Mouse (Mus musculus) neural tube, embryonic 15.5 days (tissue): ENCODE results near the gene Gmppb. TPM values are rescaled to one million over a fixed set of nuclear protein-coding genes. Genes with fewer than 3 reads are reported as not detected.

Experiments used
- ATAC-seq: fragments of 200-750 bp; cut with Nextera tagmentation; 2 replicates; pipeline ENCODE4 v1.8.0; 2017; ENCODE audit warnings: mild to moderate bottlenecking, moderate TSS enrichment, moderate library complexity; ENCODE audit not compliant: low FRiP score
- H3K27ac ChIP-seq: fragments of 300-500 bp; sonication (generic); replicated peaks from 2 replicates; pipeline ENCODE4 v1.5.1; 2015; ENCODE audit warnings: mild to moderate bottlenecking, inconsistent platforms
- H3K27me3 ChIP-seq: fragments of 300-500 bp; sonication (generic); replicated peaks from 2 replicates; pipeline ENCODE4 v1.6.1; 2015; ENCODE audit warnings: inconsistent platforms
- H3K36me3 ChIP-seq: fragments of 300-500 bp; sonication (generic); 2 replicates; pipeline ENCODE4 v1.6.1; 2015; ENCODE audit warnings: inconsistent platforms
- H3K4me1 ChIP-seq: fragments of 300-500 bp; sonication (generic); 2 replicates; pipeline ENCODE4 v1.6.1; 2015; ENCODE audit warnings: inconsistent platforms
- H3K4me2 ChIP-seq: fragments of 300-500 bp; sonication (generic); 2 replicates; pipeline ENCODE4 v1.6.1; 2015; ENCODE audit warnings: inconsistent platforms, mild to moderate bottlenecking, moderate library complexity
- H3K4me3 ChIP-seq: fragments of 300-500 bp; sonication (generic); replicated peaks from 2 replicates; pipeline ENCODE4 v1.5.1; 2015; ENCODE audit warnings: mild to moderate bottlenecking, inconsistent platforms
- H3K9ac ChIP-seq: fragments of 300-500 bp; sonication (generic); replicated peaks from 2 replicates; pipeline ENCODE4 v1.6.1; 2015; ENCODE audit warnings: mild to moderate bottlenecking, inconsistent platforms
- H3K9me3 ChIP-seq: fragments of 300-500 bp; sonication (generic); replicated peaks from 2 replicates; pipeline ENCODE4 v1.6.1; 2016; ENCODE audit warnings: inconsistent platforms
- WGBS: fragments of 180-500 bp; shearing (Covaris S2); methylation state at CpG from one replicate; pipeline ENCODE4 v1.1.7; 2015; ENCODE audit warnings: mixed read lengths; 5-methylcytosine and 5-hydroxymethylcytosine counted together
- polyA plus RNA-seq: library from polyadenylated mRNA; unstranded; fragments of >200 nt; fragmentation: Nextera tagmentation; extraction: Ambion mirVana; gene quantifications from 2 replicates; pipeline ENCODE4 v1.2.1, GENCODE M21; 2015

Gene Gmppb
- polyA plus RNA-seq, 1 experiment from 2014 or later, result 22.0 TPM

DNA sequence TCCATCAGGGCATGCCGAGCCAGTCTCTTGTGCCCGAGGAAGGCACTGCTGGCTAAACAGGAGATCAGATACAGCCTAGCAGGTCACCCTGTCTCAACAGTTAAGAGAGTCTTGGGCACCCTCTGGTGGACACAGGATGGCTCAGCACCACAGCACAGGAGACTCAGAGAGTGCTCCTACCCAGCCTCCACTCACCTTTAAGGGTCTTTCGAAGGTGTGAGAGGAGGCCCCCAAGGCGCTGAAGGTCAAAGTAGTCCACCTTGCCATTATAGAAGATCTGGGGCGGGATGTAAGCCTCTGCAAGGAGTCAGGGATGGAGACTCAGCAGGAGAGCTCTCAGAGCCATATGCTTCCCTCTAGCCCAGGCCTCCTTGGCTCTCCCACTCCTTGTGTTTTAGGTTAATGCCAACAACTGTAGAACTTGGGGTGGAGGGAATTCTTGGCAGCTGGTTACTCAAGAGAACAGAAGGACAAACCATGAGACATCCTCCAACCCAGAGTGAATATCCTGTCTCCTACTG is 16.5 kb downstream of the Gmppb start:
- Histone ChIP-seq H3K9me3 (no peaks in the 10 kb centered on the region), H3K36me3 (peaks cover 29% of the 10 kb centered on the region), H3K4me3 (no peak overlapping the region), H3K4me2 (no peak overlapping the region), H3K27me3 (no peaks in the 10 kb centered on the region), H3K9ac (no peak overlapping the region), H3K4me1 (no peaks in the 10 kb centered on the region), H3K27ac (no peak overlapping the region)
- 48% methylated on average over 5 of the region's 5 CpGs for WGBS
- no peak for ATAC-seq

DNA sequence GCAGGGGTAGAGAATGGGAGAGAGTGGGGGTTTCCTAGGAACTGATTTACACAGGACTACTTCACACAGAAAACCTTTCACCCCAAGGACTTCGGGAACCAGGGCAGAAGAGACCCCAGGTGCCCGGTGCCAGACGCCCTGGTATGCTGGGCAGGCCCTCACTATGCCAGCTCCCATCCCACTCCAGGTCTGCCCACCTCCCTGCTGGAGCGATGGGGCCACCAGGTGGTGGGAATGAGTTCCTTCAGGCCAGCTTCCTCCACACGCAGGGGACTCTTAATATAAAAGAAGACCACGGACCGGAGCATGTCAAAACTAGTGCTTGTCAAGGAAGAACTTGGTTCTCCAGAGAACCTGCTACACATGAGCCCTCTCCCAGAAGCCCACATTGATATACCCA is 18.2 kb downstream of the Gmppb start:
- H3K9ac ChIP-seq, result no peak overlapping the region
- H3K4me2 ChIP-seq, result no peak overlapping the region
- no peak overlapping the region for H3K27ac ChIP-seq
- 85% methylated on average over 7 of the region's 7 CpGs for WGBS
- H3K4me3 ChIP-seq, result no peak overlapping the region
- ATAC-seq, result no peak
- no peaks in the 10 kb centered on the region for H3K27me3 ChIP-seq
- no peaks in the 10 kb centered on the region for H3K9me3 ChIP-seq
- H3K4me1 ChIP-seq, result no peaks in the 10 kb centered on the region
- H3K36me3 ChIP-seq, result peaks cover 31% of the 10 kb centered on the region

DNA sequence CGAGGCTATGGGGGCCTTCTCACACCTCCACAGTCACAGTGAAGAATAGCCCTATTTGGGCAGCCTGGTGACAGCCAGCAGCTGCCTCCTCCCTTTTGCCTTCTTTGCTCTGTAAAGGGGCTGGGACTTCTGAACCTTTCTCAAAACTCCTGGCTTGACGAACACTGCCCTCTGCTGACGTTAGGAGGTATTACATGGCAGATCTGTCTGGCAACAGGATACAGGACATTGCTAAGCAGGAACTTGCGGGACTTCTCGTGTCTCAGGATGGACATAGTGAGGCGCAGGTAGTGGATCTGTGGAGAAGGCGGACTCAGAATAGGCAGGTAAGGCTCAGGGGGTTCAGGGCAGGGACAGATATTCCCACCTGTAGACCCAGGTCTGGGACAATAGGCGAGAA is 18.9 kb downstream of the Gmppb start:
- no peak overlapping the region for H3K4me3 ChIP-seq
- no peak overlapping the region for H3K4me2 ChIP-seq
- H3K36me3 ChIP-seq, result peaks cover 31% of the 10 kb centered on the region
- 18% methylated on average over 8 of the region's 8 CpGs for WGBS
- peak; percentile 46 for ATAC-seq
- H3K9me3 ChIP-seq, result no peaks in the 10 kb centered on the region
- H3K27me3 ChIP-seq, result no peaks in the 10 kb centered on the region
- no peak overlapping the region for H3K9ac ChIP-seq
- H3K4me1 ChIP-seq, result no peaks in the 10 kb centered on the region
- H3K27ac ChIP-seq, result no peak overlapping the region

DNA sequence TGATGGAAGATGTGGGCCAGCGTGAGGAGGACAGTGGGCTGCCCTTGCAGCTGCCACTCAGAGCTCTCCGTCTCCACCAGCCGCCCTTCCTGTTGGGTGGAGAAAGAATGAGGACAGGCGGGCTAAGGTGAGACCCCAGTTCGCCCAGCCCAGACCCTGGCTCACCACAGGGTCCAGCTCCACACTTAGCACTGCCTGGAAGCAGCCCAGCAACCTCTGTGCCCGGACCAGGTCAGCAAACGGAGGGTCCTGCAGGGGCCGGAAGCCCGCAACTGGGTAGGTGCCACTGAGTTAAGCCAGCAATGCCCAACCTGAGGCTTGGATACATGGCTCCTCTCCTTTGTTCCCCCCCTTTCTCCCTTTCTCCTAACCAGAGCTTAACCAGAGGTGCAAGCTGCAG is 20.0 kb downstream of the Gmppb start:
- no peak for ATAC-seq
- no peak overlapping the region for H3K4me3 ChIP-seq
- peaks cover 30% of the 10 kb centered on the region for H3K36me3 ChIP-seq
- no peaks in the 10 kb centered on the region for H3K4me1 ChIP-seq
- no peak overlapping the region for H3K27ac ChIP-seq
- WGBS, result 90% methylated on average over 9 of the region's 9 CpGs
- H3K9me3 ChIP-seq, result no peaks in the 10 kb centered on the region
- no peaks in the 10 kb centered on the region for H3K27me3 ChIP-seq
- H3K4me2 ChIP-seq, result no peak overlapping the region
- no peak overlapping the region for H3K9ac ChIP-seq

DNA sequence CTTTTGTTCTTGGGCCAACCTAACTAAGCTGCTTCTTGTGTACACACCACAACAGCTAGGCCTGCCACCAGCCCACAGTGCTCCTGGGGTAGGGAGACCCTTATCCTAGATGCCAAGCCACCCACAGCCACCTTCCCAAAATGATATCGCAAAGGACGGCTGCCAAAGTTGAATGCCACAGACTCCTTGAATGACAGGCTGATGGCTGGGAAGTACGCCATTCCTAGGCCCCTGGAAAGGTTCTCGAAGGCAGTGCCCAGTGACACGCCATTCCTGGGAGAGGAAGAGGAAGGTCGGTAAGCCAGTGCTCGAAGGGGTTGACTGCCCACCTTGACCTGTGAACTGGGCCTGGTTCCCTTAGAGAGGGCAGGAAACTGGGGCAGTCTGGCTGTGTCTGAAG is 20.5 kb downstream of the Gmppb start:
- no peak overlapping the region for H3K27ac ChIP-seq
- WGBS, result 94% methylated on average over 7 of the region's 7 CpGs
- H3K4me3 ChIP-seq, result no peak overlapping the region
- peaks cover 26% of the 10 kb centered on the region for H3K36me3 ChIP-seq
- ATAC-seq, result no peak
- H3K9ac ChIP-seq, result no peak overlapping the region
- no peaks in the 10 kb centered on the region for H3K4me1 ChIP-seq
- H3K27me3 ChIP-seq, result no peaks in the 10 kb centered on the region
- H3K4me2 ChIP-seq, result no peak overlapping the region
- H3K9me3 ChIP-seq, result no peaks in the 10 kb centered on the region

DNA sequence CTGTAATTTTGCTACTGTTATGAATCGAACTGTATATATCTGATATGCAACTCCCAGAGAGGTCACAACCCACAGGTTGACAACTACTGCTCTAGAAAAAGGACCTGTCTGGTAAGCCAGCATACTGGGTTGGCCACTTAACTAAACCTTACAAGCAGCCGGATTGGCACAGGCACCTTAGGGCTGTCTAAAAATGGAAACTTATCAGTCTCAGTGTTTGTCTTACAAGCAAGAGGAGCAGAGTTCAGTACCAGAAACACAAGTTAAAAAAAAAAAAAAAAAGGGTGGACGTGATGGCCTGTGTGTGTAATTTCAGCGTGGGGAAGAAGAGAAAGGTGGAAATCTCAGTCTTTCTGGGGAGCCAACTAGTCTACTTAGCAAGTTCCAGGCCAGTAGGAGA is 22.8 kb downstream of the Gmppb start:
- H3K9me3 ChIP-seq, result no peaks in the 10 kb centered on the region
- H3K27ac ChIP-seq, result no peak overlapping the region
- 96% methylated on average over 4 of the region's 4 CpGs for WGBS
- H3K9ac ChIP-seq, result no peak overlapping the region
- no peaks in the 10 kb centered on the region for H3K27me3 ChIP-seq
- H3K4me3 ChIP-seq, result no peak overlapping the region
- no peaks in the 10 kb centered on the region for H3K4me1 ChIP-seq
- ATAC-seq, result no peak
- H3K36me3 ChIP-seq, result peaks cover 25% of the 10 kb centered on the region
- no peak overlapping the region for H3K4me2 ChIP-seq

DNA sequence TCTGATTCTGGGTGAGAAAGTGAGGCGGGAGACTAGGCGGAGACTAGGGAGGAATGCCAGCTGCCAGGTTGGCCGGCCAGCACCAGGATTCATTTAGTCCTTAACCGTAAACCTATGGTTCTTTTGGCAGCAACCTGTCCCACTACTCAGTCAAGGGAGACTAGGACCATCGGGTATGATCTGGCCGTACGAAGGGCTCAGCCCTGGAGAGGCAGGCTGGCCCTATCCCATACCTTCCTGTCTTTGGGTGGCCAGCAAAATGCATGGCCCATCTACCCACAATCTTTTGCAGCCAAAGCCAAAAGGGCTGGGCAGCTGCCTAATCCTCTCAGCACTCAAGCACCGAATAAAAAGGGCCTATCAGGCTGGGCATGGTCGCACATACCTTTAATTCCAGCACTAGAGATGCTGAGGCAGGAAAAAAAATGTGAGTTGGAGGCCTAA is 23.5 kb downstream of the Gmppb start:
- H3K9me3 ChIP-seq, result no peaks in the 10 kb centered on the region
- H3K27ac ChIP-seq, result no peak overlapping the region
- no peak overlapping the region for H3K9ac ChIP-seq
- H3K4me1 ChIP-seq, result no peaks in the 10 kb centered on the region
- H3K36me3 ChIP-seq, result peaks cover 23% of the 10 kb centered on the region
- 78% methylated on average over 9 of the region's 9 CpGs for WGBS
- no peak for ATAC-seq
- no peak overlapping the region for H3K4me3 ChIP-seq
- H3K4me2 ChIP-seq, result no peak overlapping the region
- no peaks in the 10 kb centered on the region for H3K27me3 ChIP-seq

DNA sequence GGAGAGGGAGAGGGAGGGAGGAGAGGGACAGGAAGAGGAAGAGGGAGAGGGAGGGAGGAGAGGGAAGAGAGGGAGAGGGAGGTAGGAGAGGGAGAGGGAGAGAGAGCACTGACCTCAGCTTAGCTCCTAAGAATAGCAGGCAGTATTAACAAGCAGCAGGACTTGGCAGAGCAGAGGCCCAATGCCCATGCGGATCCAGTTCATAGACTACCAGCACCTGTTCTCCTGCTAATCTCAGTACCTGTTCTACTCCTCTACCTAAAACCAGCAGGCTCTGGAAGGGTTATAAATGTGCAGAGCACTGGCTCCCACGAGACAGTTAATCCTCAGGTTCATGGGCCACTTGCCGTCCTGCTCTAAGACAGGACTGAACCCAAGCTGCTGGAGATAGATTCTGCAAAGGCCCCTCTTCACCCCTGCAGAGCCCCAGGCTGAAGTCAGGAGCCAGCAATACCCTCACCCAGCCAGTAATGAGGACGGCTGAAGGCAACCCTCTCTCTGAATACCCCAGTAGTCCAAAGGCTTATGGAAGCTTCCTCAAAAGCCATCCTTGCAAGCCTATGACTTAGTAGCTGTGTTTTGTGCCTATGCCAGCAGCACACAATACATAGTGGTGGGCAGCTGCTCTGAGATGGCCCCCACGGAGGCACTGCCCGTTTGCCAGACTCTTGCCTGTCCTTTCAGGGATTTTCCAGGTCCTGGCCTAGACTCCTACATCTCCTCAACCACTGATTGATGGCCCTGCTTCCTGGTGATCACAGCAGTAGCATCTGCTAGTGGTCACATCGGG is 24.3 kb downstream of the Gmppb start:
- no peak overlapping the region for H3K9ac ChIP-seq
- 64% methylated on average over 7 of the region's 7 CpGs for WGBS
- no peak for ATAC-seq

DNA sequence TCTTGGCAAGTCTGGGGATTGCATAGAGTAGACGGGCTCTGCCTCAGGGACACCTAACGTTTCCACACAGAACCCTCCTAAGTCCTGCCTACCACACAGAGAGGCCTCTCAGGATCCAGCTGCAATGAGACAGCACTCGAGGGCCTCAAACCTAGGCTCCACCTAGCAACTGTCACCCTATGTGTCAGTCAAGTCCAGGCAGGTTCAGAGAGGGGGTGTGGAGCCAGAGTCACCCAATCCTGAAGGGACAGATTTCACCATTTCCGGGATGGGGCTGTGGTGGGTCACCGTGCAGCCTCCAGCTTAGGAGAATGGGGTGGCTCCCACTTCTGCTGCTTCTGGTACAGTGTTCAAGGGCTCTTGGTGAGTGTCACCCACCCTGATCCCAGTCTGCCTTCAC is 31.1 kb downstream of the Gmppb start, which contains the start of gene Mst1:
Gene Mst1, plus strand, starts transcription at position 269 of the 400 bp plus-strand sequence.
- peak within 1 kb of the TSS; percentile 92 for H3K4me2 ChIP-seq
- peak within 1 kb of the TSS; percentile 61 for H3K4me3 ChIP-seq
- no peak for ATAC-seq
- 76% methylated on average over 5 of the region's 5 CpGs for WGBS
- H3K36me3 ChIP-seq, result peaks cover 13% of the 10 kb centered on the region
- H3K27me3 ChIP-seq, result peaks cover 44% of the 10 kb centered on the region
- no peak within 1 kb of the TSS for H3K27ac ChIP-seq
- peaks cover 29% of the 10 kb centered on the region for H3K4me1 ChIP-seq
- no peaks in the 10 kb centered on the region for H3K9me3 ChIP-seq
- H3K9ac ChIP-seq, result peak within 1 kb of the TSS; percentile 76

More for the DNA sequence above, 24.3 kb downstream of the Gmppb start:
- Histone ChIP-seq H3K4me3 (no peak overlapping the region), H3K4me1 (peaks cover 8% of the 10 kb centered on the region), H3K4me2 (no peak overlapping the region), H3K27me3 (no peaks in the 10 kb centered on the region), H3K9me3 (no peaks in the 10 kb centered on the region), H3K27ac (no peak overlapping the region), H3K36me3 (peaks cover 22% of the 10 kb centered on the region)

DNA sequence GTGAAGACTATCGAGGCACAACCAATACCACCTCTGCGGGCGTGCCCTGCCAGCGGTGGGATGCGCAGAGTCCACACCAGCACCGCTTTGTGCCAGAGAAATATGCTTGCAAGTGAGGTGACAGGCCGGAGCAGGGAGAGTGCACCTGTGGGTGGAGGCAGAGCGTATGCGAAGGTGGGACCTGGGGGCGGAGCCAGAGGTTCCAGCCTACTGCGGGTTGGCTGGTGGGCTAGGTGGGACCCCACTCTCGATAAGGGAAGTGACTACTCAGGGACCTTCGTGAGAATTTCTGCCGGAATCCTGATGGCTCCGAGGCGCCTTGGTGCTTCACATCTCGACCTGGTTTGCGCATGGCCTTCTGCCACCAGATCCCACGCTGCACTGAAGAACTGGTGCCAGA is 33.5 kb downstream of the Gmppb start:
- no peak for ATAC-seq
- Histone ChIP-seq H3K27ac (no peak overlapping the region), H3K4me1 (peaks cover 29% of the 10 kb centered on the region), H3K9me3 (no peaks in the 10 kb centered on the region), H3K9ac (0 out of 2 replicates have a peak overlapping the region, but pooled peaks have one; percentile 15), H3K27me3 (peaks cover 46% of the 10 kb centered on the region), H3K4me2 (peak overlapping the region; percentile 45), H3K4me3 (peak overlapping the region; percentile 19), H3K36me3 (peaks cover 37% of the 10 kb centered on the region)
- 6% methylated on average over 19 of the region's 19 CpGs for WGBS

DNA sequence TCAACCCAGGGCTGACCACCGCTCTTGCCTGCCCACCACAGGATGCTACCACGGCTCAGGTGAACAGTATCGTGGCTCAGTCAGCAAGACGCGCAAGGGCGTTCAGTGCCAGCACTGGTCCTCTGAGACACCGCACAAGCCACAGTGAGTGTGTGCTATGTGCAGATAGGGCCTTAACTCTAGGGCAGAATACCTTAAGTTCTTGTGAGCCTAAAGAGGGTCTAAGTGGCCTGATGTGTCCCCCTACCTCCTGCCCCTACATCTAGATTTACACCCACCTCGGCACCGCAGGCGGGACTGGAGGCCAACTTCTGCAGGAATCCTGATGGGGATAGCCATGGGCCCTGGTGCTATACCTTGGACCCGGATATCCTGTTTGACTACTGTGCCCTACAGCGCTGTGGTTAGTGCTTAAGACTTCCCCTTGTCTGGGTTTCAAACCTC is 34.0 kb downstream of the Gmppb start, which contains the start of gene Rnf123:
Gene Rnf123, minus strand, starts transcription at position 359 of the 444 bp plus-strand sequence.
- no peak for ATAC-seq
- Histone ChIP-seq H3K27me3 (peaks cover 46% of the 10 kb centered on the region), H3K4me1 (peaks cover 24% of the 10 kb centered on the region), H3K9ac (0 out of 2 replicates have a peak within 1 kb of the TSS, but pooled peaks have one; percentile 15), H3K4me2 (peak within 1 kb of the TSS; percentile 45), H3K36me3 (peaks cover 41% of the 10 kb centered on the region), H3K4me3 (peak within 1 kb of the TSS; percentile 19), H3K9me3 (no peaks in the 10 kb centered on the region), H3K27ac (no peak within 1 kb of the TSS)
- WGBS, result 35% methylated on average over 12 of the region's 12 CpGs

DNA sequence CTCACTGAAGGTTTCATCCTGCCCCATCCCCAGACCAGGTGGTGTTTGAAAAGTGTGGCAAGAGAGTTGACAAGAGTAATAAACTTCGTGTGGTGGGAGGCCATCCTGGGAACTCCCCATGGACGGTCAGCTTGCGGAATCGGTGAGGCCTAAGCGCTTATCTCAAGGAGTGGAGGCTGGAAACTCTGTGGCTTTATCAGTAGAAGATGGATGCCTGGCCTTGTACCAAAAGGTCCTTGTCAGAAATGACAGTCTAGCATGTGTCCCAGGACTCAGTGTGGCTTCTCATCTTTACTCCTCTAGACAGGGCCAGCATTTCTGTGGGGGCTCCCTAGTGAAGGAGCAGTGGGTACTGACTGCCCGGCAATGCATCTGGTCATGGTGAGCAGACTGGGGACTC is 34.5 kb downstream of the Gmppb start:
- Histone ChIP-seq H3K4me1 (peaks cover 19% of the 10 kb centered on the region), H3K9me3 (no peaks in the 10 kb centered on the region)
- WGBS, result 86% methylated on average over 6 of the region's 6 CpGs

More for the DNA sequence above, 34.5 kb downstream of the Gmppb start:
- Histone ChIP-seq H3K27me3 (peaks cover 46% of the 10 kb centered on the region), H3K27ac (no peak overlapping the region), H3K4me3 (no peak overlapping the region), H3K9ac (no peak overlapping the region), H3K4me2 (no peak overlapping the region), H3K36me3 (peaks cover 47% of the 10 kb centered on the region)
- ATAC-seq, result no peak
